Mouse (Mus musculus) kidney, embryonic 16.5 days (tissue): ENCODE results near the gene Fadd. TPM values are rescaled to one million over a fixed set of nuclear protein-coding genes. Genes with fewer than 3 reads are reported as not detected.

Experiments
- ATAC-seq: fragments of 200-750 bp; cut with Nextera tagmentation; 2 replicates; pipeline ENCODE4 v1.8.0; 2017; ENCODE audit warnings: moderate TSS enrichment; ENCODE audit not compliant: low FRiP score, low TSS enrichment
- H3K27ac ChIP-seq: fragments of 300-500 bp; sonication (generic); 2 replicates; pipeline ENCODE4 v1.5.1; 2014; ENCODE audit warnings: low read length
- H3K27me3 ChIP-seq: fragments of 300-500 bp; sonication (generic); 2 replicates; pipeline ENCODE4 v1.6.1; 2014; ENCODE audit warnings: low read length, control low read depth, mixed read lengths; ENCODE audit not compliant: insufficient read depth
- H3K36me3 ChIP-seq: fragments of 300-500 bp; sonication (generic); 2 replicates; pipeline ENCODE4 v1.6.1; 2014; ENCODE audit warnings: low read length, control low read depth, mixed read lengths; ENCODE audit not compliant: insufficient read depth
- H3K4me1 ChIP-seq: fragments of 300-500 bp; sonication (generic); 2 replicates; pipeline ENCODE4 v1.6.1; 2014; ENCODE audit warnings: low read length, control low read depth, mixed read lengths; ENCODE audit not compliant: insufficient read depth
- H3K4me2 ChIP-seq: fragments of 300-500 bp; sonication (generic); replicated peaks from 2 replicates; pipeline ENCODE4 v1.6.1; 2014; ENCODE audit warnings: low read depth, low read length
- H3K4me3 ChIP-seq: fragments of 300-500 bp; sonication (generic); 2 replicates; pipeline ENCODE4 v1.5.1; 2014; ENCODE audit warnings: mild to moderate bottlenecking, low read length
- H3K9ac ChIP-seq: fragments of 300-500 bp; sonication (generic); replicated peaks from 2 replicates; pipeline ENCODE4 v1.6.1; 2014; ENCODE audit warnings: low read length
- H3K9me3 ChIP-seq: fragments of 300-500 bp; sonication (generic); 2 replicates; pipeline ENCODE4 v1.6.1; 2016; ENCODE audit warnings: low read length, control low read depth
- whole genome bisulfite sequencing: fragments of 180-500 bp; shearing (Covaris S2); extraction: QIAGEN DNeasy Blood & Tissue Kit; methylation state at CpG from one replicate; pipeline ENCODE4 v1.1.7; 2014; 5-methylcytosine and 5-hydroxymethylcytosine counted together
- polyA plus RNA-seq: library from polyadenylated mRNA; unstranded; fragments of >200 nt; fragmentation: Nextera tagmentation; extraction: Ambion mirVana; gene quantifications from 2 replicates; pipeline ENCODE4 v1.2.1, GENCODE M21; 2015

Gene Fadd
- polyA plus RNA-seq = 13.1 and 15.7 TPM in 2 replicates

- H3K27ac ChIP-seq = peak within 1 kb of the TSS; percentile 98
- peak within 1 kb of the TSS; percentile 74 for H3K4me2 ChIP-seq
- under 1% methylated on average over 34 of the region's 34 CpGs for WGBS
- peak; percentile 83 for ATAC-seq
- H3K27me3 ChIP-seq = no peaks in the 10 kb centered on the region
- peak within 1 kb of the TSS; percentile 79 for H3K4me3 ChIP-seq
- H3K4me1 ChIP-seq = peaks cover 18% of the 10 kb centered on the region
- H3K9me3 ChIP-seq = no peaks in the 10 kb centered on the region
- peak within 1 kb of the TSS; percentile 84 for H3K9ac ChIP-seq
- H3K36me3 ChIP-seq = peaks cover 15% of the 10 kb centered on the region
Observed at GRCm38 (mm10) chr7:144582284-144582980, at the start of gene Fadd. Gene Fadd (minus strand): TSS chr7:144582463.

GRCm38 (mm10) chr7:144630622-144631021 is 48.4 kb upstream of the Fadd start:
- Histone ChIP-seq H3K27me3 (no peaks in the 10 kb centered on the region), H3K9me3 (no peaks in the 10 kb centered on the region), H3K4me2 (no peak overlapping the region), H3K36me3 (no peaks in the 10 kb centered on the region; the same call in 1 of the 2 replicates), H3K4me1 (peaks cover 11% of the 10 kb centered on the region), H3K4me3 (no peak overlapping the region), H3K27ac (no peak overlapping the region), H3K9ac (no peak overlapping the region)
- ATAC-seq = no peak
- WGBS = 63% methylated on average over 3 of the region's 3 CpGs

- Histone ChIP-seq H3K9me3 (no peaks in the 10 kb centered on the region), H3K9ac (no peak overlapping the region), H3K27ac (no peak overlapping the region), H3K36me3 (0 out of 2 replicates have a peak, but pooled peaks cover 2% of the 10 kb centered on the region), H3K4me3 (no peak overlapping the region), H3K4me2 (no peak overlapping the region), H3K27me3 (no peaks in the 10 kb centered on the region), H3K4me1 (no peaks in the 10 kb centered on the region)
- WGBS = 38% methylated on average over 3 of the region's 3 CpGs
- ATAC-seq = no peak
Observed at GRCm38 (mm10) chr7:144628334-144628915, 46.2 kb upstream of the Fadd start.

GRCm38 (mm10) chr7:144627606-144628333 is 45.5 kb upstream of the Fadd start:
- Histone ChIP-seq H3K27me3 (no peaks in the 10 kb centered on the region), H3K27ac (no peak overlapping the region), H3K9ac (no peak overlapping the region), H3K9me3 (no peaks in the 10 kb centered on the region; the same call in 1 of the 2 replicates), H3K4me1 (no peaks in the 10 kb centered on the region), H3K36me3 (0 out of 2 replicates have a peak, but pooled peaks cover 9% of the 10 kb centered on the region), H3K4me3 (no peak overlapping the region), H3K4me2 (no peak overlapping the region)
- ATAC-seq = no peak
- WGBS = 58% methylated on average over 13 of the region's 13 CpGs

GRCm38 (mm10) chr7:144626042-144626441 is 43.8 kb upstream of the Fadd start:
- WGBS = 83% methylated on average over 2 of the region's 2 CpGs
- no peaks in the 10 kb centered on the region; the same call in 1 of the 2 replicates for H3K9me3 ChIP-seq
- H3K27ac ChIP-seq = no peak overlapping the region
- no peak for ATAC-seq
- H3K4me2 ChIP-seq = no peak overlapping the region
- H3K4me3 ChIP-seq = no peak overlapping the region
- H3K36me3 ChIP-seq = peaks cover 11% of the 10 kb centered on the region; the same call in 1 of the 2 replicates
- H3K27me3 ChIP-seq = no peaks in the 10 kb centered on the region
- H3K9ac ChIP-seq = no peak overlapping the region
- H3K4me1 ChIP-seq = no peaks in the 10 kb centered on the region

- 68% methylated on average over 22 of the region's 22 CpGs for WGBS
Observed at GRCm38 (mm10) chr7:144620721-144621681, 38.7 kb upstream of the Fadd start.

GRCm38 (mm10) chr7:144620315-144620714 is 38.1 kb upstream of the Fadd start:
- ATAC-seq = no peak
- no peaks in the 10 kb centered on the region for H3K27me3 ChIP-seq
- H3K4me2 ChIP-seq = no peak overlapping the region
- H3K4me1 ChIP-seq = no peaks in the 10 kb centered on the region
- H3K9ac ChIP-seq = no peak overlapping the region
- H3K4me3 ChIP-seq = no peak overlapping the region
- peaks cover 11% of the 10 kb centered on the region for H3K36me3 ChIP-seq
- no peak overlapping the region for H3K27ac ChIP-seq
- no peaks in the 10 kb centered on the region; the same call in 1 of the 2 replicates for H3K9me3 ChIP-seq

More at GRCm38 (mm10) chr7:144620721-144621681, 38.7 kb upstream of the Fadd start:
- no peaks in the 10 kb centered on the region for H3K4me1 ChIP-seq
- H3K27ac ChIP-seq = peak overlapping the region; percentile 22
- no peaks in the 10 kb centered on the region for H3K27me3 ChIP-seq
- no peak overlapping the region for H3K9ac ChIP-seq
- H3K4me3 ChIP-seq = no peak overlapping the region
- H3K36me3 ChIP-seq = peaks cover 11% of the 10 kb centered on the region
- no peak overlapping the region for H3K4me2 ChIP-seq
- ATAC-seq = no peak
- no peaks in the 10 kb centered on the region; the same call in 1 of the 2 replicates for H3K9me3 ChIP-seq

GRCm38 (mm10) chr7:144615343-144615742 is 33.1 kb upstream of the Fadd start:
- Histone ChIP-seq H3K27me3 (no peaks in the 10 kb centered on the region), H3K36me3 (peaks cover 4% of the 10 kb centered on the region; the same call in 1 of the 2 replicates), H3K4me1 (no peaks in the 10 kb centered on the region), H3K4me2 (no peak overlapping the region), H3K4me3 (no peak overlapping the region), H3K9me3 (no peaks in the 10 kb centered on the region), H3K27ac (no peak overlapping the region), H3K9ac (no peak overlapping the region)
- WGBS = 64% methylated on average over 6 of the region's 6 CpGs
- no peak for ATAC-seq

GRCm38 (mm10) chr7:144612829-144613228 is 30.6 kb upstream of the Fadd start:
- 89% methylated on average over 4 of the region's 4 CpGs for WGBS
- no peak for ATAC-seq
- no peaks in the 10 kb centered on the region for H3K9me3 ChIP-seq
- H3K4me2 ChIP-seq = no peak overlapping the region
- H3K27ac ChIP-seq = no peak overlapping the region
- H3K27me3 ChIP-seq = no peaks in the 10 kb centered on the region
- H3K9ac ChIP-seq = no peak overlapping the region
- no peaks in the 10 kb centered on the region for H3K4me1 ChIP-seq
- H3K36me3 ChIP-seq = peaks cover 6% of the 10 kb centered on the region; the same call in 1 of the 2 replicates
- no peak overlapping the region for H3K4me3 ChIP-seq
